Mouse (Mus musculus) C2C12 (cell line): Measurements from ENCODE around the gene Entpd5.

Experiments used
- CEBPB ChIP-seq: IDR thresholded peaks from one replicate; pipeline ENCODE4 v1.6.1; 2011; ENCODE audit warnings: low read depth, mild to moderate bottlenecking, control low read depth, moderate library complexity
- CTCF ChIP-seq: IDR thresholded peaks from one replicate; pipeline ENCODE4 v1.5.1; 2011; ENCODE audit not compliant: control insufficient read depth, insufficient read depth, insufficient read length
- FOSL1 ChIP-seq: IDR thresholded peaks from one replicate; pipeline ENCODE4 v1.8.0; 2011; ENCODE audit warnings: mild to moderate bottlenecking, low read length; ENCODE audit not compliant: poor library complexity, insufficient read depth, severe bottlenecking
- MAX ChIP-seq: IDR thresholded peaks from one replicate; pipeline ENCODE4 v1.6.1; 2011; ENCODE audit warnings: mild to moderate bottlenecking, control low read depth
- MYOG ChIP-seq: IDR thresholded peaks from one replicate; pipeline ENCODE4 v1.6.1; 2011; ENCODE audit not compliant: control insufficient read depth, insufficient read length; ENCODE audit errors: extremely low read depth
- USF1 ChIP-seq: IDR thresholded peaks from one replicate; pipeline ENCODE4 v1.6.1; 2011; ENCODE audit warnings: low read depth, mild to moderate bottlenecking, control low read depth, moderate library complexity

- TF ChIP-seq MYOG (no peak), MAX (no peak), CTCF (no peak), FOSL1 (no peak), USF1 (no peak), CEBPB (no peak)
Observed at GRCm38 (mm10) chr12:84449887-84450286, 41.1 kb upstream of the Entpd5 start.
